Mouse (Mus musculus): ENCODE measurements around the gene Hcn3. TPM values are rescaled to one million over a fixed set of nuclear protein-coding genes. Genes with fewer than 3 reads are reported as not detected.

Hcn3 gene
- polyA plus RNA-seq, 1 experiment from 2014 or later, result 3.6 TPM

DNA sequence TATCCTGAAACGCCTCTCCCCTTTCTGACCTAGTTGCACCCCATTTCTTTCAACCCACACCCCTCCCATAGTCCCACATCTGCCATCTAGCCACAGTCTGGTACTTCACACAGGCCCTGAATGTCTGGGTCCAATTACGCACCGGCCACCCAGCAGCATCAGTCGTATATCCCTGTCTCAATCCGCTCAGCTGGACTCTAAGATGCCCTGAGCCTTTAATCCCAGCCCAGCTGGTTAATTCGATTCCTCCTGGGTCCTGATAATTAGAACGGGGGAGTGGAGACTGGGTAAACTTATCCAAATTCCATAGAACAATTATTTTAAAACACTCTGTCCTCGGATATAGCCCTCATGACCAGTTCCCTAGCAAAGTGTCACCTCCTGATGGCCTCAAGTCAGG, 14.4 kb downstream of the Hcn3 start:
- Histone ChIP-seq H3K36me3 (ENCODE audit: control insufficient read depth, insufficient read depth, low read length) (no peaks in the 10 kb centered on the region), H3K4me3 (ENCODE audit: low read depth, low read length) (no peak overlapping the region), H3K4me2 (replicated peaks; ENCODE audit: low read depth, low read length) (no peak overlapping the region), H3K9me3 (ENCODE audit: control insufficient read depth, low read length) (no peaks in the 10 kb centered on the region), H3K27ac (ENCODE audit: low read depth, low read length) (no peak overlapping the region), H3K9ac (ENCODE audit: low read depth, low read length) (no peak overlapping the region), H3K4me1 (replicated peaks; ENCODE audit: control insufficient read depth, insufficient read depth, low read length) (peaks cover 4% of the 10 kb centered on the region), H3K27me3 (ENCODE audit: control insufficient read depth, insufficient read depth, low read length) (no peaks in the 10 kb centered on the region; the same call in 1 of the 2 replicates)
- 66% methylated on average over 8 of the region's 8 CpGs for WGBS
- no peak for DNase-seq (ENCODE audit: low spot score)
- no peak for ATAC-seq (ENCODE audit: low FRiP score)

DNA sequence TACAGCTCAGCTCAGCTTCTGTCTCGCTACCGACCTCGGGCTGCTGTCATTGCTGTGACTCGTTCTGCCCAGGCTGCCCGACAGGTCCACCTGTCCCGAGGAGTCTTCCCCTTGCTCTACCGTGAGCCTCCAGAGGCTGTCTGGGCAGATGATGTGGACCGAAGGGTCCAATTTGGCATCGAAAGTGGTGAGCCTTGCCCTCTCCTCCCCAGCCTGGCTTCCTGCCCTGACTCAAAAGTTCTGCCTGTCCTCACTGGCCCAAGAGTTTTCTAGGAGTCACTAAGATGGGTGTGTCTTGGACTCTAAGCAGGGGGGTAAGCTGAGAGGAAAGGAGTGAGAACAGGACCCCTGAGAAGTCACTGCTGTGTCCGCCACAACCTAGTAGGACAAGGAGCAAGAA, 15.2 kb downstream of the Hcn3 start:
- Histone ChIP-seq H3K27me3 (ENCODE audit: control insufficient read depth, insufficient read depth, low read length) (no peaks in the 10 kb centered on the region; the same call in 1 of the 2 replicates), H3K4me1 (replicated peaks; ENCODE audit: control insufficient read depth, insufficient read depth, low read length) (peaks cover 4% of the 10 kb centered on the region), H3K4me2 (replicated peaks; ENCODE audit: low read depth, low read length) (no peak overlapping the region), H3K9me3 (ENCODE audit: control insufficient read depth, low read length) (no peaks in the 10 kb centered on the region), H3K36me3 (ENCODE audit: control insufficient read depth, insufficient read depth, low read length) (no peaks in the 10 kb centered on the region), H3K4me3 (ENCODE audit: low read depth, low read length) (no peak overlapping the region), H3K9ac (ENCODE audit: low read depth, low read length) (no peak overlapping the region), H3K27ac (ENCODE audit: low read depth, low read length) (no peak overlapping the region)
- DNase-seq (ENCODE audit: low spot score) (no peak), ATAC-seq (ENCODE audit: low FRiP score) (no peak)
- 86% methylated on average over 10 of the region's 10 CpGs for WGBS

DNA sequence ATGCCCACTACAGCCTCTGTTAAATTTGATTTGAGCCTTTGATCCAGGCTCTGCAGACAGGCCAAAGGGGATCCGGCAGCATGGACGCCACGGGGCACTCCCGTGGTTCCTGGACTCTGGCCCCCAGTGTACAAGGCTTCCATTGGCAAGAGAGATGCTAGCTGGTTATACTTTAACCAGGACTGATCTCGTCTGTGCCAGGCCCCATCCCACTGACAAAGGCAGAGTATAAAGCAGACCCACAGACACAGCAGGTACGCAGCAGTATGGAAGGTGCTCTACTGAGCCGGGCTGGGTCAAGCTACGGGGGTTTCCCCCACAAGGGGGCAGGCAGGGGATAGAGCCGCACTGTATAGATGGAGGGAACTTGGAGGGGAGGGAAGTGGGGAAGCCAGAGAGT, 23.6 kb downstream of the Hcn3 start:
- H3K4me1 ChIP-seq (replicated peaks; ENCODE audit: control insufficient read depth, insufficient read depth, low read length), result no peaks in the 10 kb centered on the region
- no peaks in the 10 kb centered on the region for H3K36me3 ChIP-seq (ENCODE audit: control insufficient read depth, insufficient read depth, low read length)
- no peak overlapping the region for H3K4me3 ChIP-seq (ENCODE audit: low read depth, low read length)
- no peak for DNase-seq (ENCODE audit: low spot score)
- no peaks in the 10 kb centered on the region for H3K9me3 ChIP-seq (ENCODE audit: control insufficient read depth, low read length)
- no peak overlapping the region for H3K4me2 ChIP-seq (replicated peaks; ENCODE audit: low read depth, low read length)
- no peak overlapping the region for H3K9ac ChIP-seq (ENCODE audit: low read depth, low read length)
- H3K27ac ChIP-seq (ENCODE audit: low read depth, low read length), result no peak overlapping the region
- ATAC-seq (ENCODE audit: low FRiP score), result no peak
- no peaks in the 10 kb centered on the region; the same call in 1 of the 2 replicates for H3K27me3 ChIP-seq (ENCODE audit: control insufficient read depth, insufficient read depth, low read length)
- 32% methylated on average over 9 of the region's 9 CpGs for WGBS

DNA sequence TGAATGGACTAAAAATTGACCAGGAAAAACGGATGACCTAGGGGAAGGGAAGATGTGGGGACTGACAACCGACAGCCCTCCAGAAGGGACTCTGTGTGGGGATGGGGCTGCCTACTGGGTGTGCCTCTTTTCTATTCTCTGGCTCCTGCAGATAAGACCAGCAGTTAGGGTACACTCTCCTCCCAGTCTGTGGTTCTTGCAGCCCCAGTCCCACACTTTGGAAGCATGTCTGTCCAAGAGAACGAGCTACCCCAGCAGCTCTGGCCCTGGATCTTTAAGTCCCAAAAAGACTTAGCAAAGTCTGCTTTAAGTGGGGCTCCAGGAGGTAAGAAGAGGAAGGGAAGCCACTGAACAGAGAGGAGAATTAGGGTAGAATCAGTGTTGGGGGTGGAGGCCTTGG, 24.0 kb downstream of the Hcn3 start, which contains the start of gene Pklr:
TSS of gene Pklr (plus strand) at position 185 of the 400 bp plus-strand sequence.
- no peak for DNase-seq (ENCODE audit: low spot score)
- no peak within 1 kb of the TSS for H3K4me3 ChIP-seq (ENCODE audit: low read depth, low read length)
- H3K9me3 ChIP-seq (ENCODE audit: control insufficient read depth, low read length), result no peaks in the 10 kb centered on the region
- H3K27me3 ChIP-seq (ENCODE audit: control insufficient read depth, insufficient read depth, low read length), result no peaks in the 10 kb centered on the region
- no peaks in the 10 kb centered on the region for H3K4me1 ChIP-seq (replicated peaks; ENCODE audit: control insufficient read depth, insufficient read depth, low read length)
- no peak within 1 kb of the TSS for H3K9ac ChIP-seq (ENCODE audit: low read depth, low read length)
- ATAC-seq (ENCODE audit: low FRiP score), result no peak
- H3K27ac ChIP-seq (ENCODE audit: low read depth, low read length), result no peak within 1 kb of the TSS
- 67% methylated on average over 3 of the region's 3 CpGs for WGBS
- no peaks in the 10 kb centered on the region for H3K36me3 ChIP-seq (ENCODE audit: control insufficient read depth, insufficient read depth, low read length)
- H3K4me2 ChIP-seq (replicated peaks; ENCODE audit: low read depth, low read length), result no peak within 1 kb of the TSS

DNA sequence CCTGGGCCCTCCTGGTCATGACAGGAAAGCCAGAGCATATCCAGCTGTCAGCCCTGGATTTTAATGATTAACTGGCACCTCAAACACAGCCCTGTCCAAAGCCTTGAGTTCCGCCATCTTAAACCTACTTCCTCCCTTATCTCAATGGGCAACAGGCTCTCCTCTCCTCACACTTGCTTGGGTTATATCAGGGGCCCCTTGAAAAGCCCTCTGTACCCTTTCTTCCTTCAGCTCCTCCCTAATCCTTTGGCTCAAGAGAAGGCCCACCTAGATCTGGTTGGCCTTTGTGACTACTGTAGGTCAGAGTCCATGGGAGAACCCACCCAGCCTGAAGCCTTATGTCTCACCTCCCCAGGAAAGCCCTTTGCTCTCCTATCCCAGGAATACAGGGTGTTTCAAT, 26.2 kb downstream of the Hcn3 start:
- WGBS, result 90% methylated on average over 1 of the region's 1 CpGs
- Histone ChIP-seq H3K9me3 (ENCODE audit: control insufficient read depth, low read length) (no peaks in the 10 kb centered on the region), H3K4me2 (replicated peaks; ENCODE audit: low read depth, low read length) (no peak overlapping the region), H3K27ac (ENCODE audit: low read depth, low read length) (no peak overlapping the region), H3K27me3 (ENCODE audit: control insufficient read depth, insufficient read depth, low read length) (no peaks in the 10 kb centered on the region), H3K4me3 (ENCODE audit: low read depth, low read length) (no peak overlapping the region), H3K9ac (ENCODE audit: low read depth, low read length) (no peak overlapping the region), H3K4me1 (replicated peaks; ENCODE audit: control insufficient read depth, insufficient read depth, low read length) (no peaks in the 10 kb centered on the region), H3K36me3 (ENCODE audit: control insufficient read depth, insufficient read depth, low read length) (no peaks in the 10 kb centered on the region)
- ATAC-seq (ENCODE audit: low FRiP score), result no peak
- DNase-seq (ENCODE audit: low spot score), result no peak

DNA sequence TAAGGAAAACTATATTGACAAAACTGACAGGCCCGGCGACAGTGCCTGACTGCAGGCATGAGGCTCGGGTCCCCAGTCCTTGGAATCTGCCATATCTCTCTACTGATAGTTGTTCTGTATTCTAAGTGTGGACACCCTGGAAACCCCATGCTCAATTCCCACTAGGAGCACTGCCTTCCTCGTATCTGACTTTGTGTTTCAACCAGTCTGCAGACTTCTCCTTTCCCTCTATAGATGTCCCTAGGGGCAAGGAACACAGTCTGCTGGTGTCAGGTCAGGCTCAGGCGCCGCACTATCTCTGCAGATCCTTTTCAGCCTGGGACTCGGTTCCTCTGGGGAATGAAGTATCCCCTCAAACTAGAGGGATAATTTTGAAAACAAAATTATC, 26.9 kb downstream of the Hcn3 start:
- ATAC-seq (ENCODE audit: low FRiP score), result no peak

DNA sequence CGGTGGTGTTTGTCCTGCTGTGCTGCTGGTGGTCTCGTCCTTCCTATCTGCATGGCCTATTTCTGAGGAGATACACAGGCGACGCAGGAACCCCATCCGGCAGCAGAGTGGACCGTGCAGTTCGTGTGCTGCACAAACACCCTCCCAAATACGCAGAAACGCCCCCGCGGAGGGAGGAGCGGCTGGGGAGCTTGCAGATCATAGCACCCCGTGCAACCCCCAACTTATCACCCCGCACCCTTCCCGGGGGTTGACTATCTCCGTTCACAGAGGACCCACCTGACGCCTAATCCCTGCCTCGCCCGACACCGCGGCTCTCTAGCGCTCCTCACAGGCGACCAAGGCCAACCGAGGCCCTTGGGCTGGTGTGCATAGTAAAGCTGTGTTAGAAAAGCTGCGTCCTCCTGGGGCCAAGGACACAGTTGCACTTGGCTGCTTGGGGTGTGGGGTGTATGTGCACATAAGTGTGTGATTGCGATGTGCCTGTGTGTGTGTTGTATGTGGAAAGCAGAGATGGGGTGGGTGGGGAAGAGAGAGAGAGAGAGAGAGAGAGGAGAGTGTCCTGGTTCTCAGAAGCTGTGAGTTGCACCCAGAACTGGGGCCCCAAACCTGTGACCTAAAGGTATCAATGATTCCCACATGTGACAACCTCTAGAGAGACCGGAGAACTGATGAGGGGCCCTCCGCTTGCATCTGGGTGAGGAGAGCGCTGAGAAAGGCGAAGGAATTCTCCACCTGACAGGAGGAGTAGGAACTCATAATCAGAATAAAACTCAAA, 27.5 kb downstream of the Hcn3 start:
- WGBS, result 15% methylated on average over 29 of the region's 30 CpGs
- DNase-seq (ENCODE audit: low spot score), result peak; percentile 49

More for the DNA sequence above, 26.9 kb downstream of the Hcn3 start:
- Histone ChIP-seq H3K9me3 (ENCODE audit: control insufficient read depth, low read length) (no peaks in the 10 kb centered on the region), H3K9ac (ENCODE audit: low read depth, low read length) (no peak overlapping the region), H3K4me1 (replicated peaks; ENCODE audit: control insufficient read depth, insufficient read depth, low read length) (no peaks in the 10 kb centered on the region), H3K4me2 (replicated peaks; ENCODE audit: low read depth, low read length) (no peak overlapping the region), H3K4me3 (ENCODE audit: low read depth, low read length) (no peak overlapping the region), H3K27me3 (ENCODE audit: control insufficient read depth, insufficient read depth, low read length) (no peaks in the 10 kb centered on the region), H3K36me3 (ENCODE audit: control insufficient read depth, insufficient read depth, low read length) (no peaks in the 10 kb centered on the region), H3K27ac (ENCODE audit: low read depth, low read length) (no peak overlapping the region)
- no peak for DNase-seq (ENCODE audit: low spot score)
- WGBS, result 80% methylated on average over 7 of the region's 7 CpGs

DNA sequence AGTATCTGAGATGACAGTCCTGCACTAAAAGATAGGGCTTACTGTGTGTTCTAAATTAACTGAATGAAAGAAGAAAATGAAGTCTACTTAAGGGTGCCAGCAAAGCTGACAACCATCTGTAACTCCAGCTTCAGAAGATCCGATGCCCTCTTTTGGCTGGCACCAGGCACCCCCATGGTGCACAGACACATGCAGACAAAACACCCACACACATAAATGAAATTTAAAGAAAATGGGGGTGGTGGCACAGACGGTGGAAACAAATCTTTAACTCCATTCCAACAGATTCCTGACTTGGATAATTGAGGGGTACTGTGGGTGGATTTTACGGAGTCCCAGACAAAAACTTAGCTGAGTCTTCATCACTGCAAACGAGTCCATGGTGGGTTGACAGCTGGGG, 28.2 kb downstream of the Hcn3 start:
- no peak overlapping the region for H3K4me2 ChIP-seq (replicated peaks; ENCODE audit: low read depth, low read length)
- no peaks in the 10 kb centered on the region for H3K27me3 ChIP-seq (ENCODE audit: control insufficient read depth, insufficient read depth, low read length)
- ATAC-seq (ENCODE audit: low FRiP score), result no peak
- no peak overlapping the region; the same call in 1 of the 2 replicates for H3K4me3 ChIP-seq (ENCODE audit: low read depth, low read length)
- DNase-seq (ENCODE audit: low spot score), result no peak
- no peaks in the 10 kb centered on the region for H3K36me3 ChIP-seq (ENCODE audit: control insufficient read depth, insufficient read depth, low read length)
- H3K9me3 ChIP-seq (ENCODE audit: control insufficient read depth, low read length), result no peaks in the 10 kb centered on the region
- H3K4me1 ChIP-seq (replicated peaks; ENCODE audit: control insufficient read depth, insufficient read depth, low read length), result no peaks in the 10 kb centered on the region
- H3K27ac ChIP-seq (ENCODE audit: low read depth, low read length), result no peak overlapping the region
- 54% methylated on average over 4 of the region's 4 CpGs for WGBS
- no peak overlapping the region for H3K9ac ChIP-seq (ENCODE audit: low read depth, low read length)

More for the DNA sequence above, 27.5 kb downstream of the Hcn3 start:
- H3K27me3 ChIP-seq (ENCODE audit: control insufficient read depth, insufficient read depth, low read length), result no peaks in the 10 kb centered on the region
- no peak overlapping the region for H3K27ac ChIP-seq (ENCODE audit: low read depth, low read length)
- no peaks in the 10 kb centered on the region for H3K4me1 ChIP-seq (replicated peaks; ENCODE audit: control insufficient read depth, insufficient read depth, low read length)
- H3K9ac ChIP-seq (ENCODE audit: low read depth, low read length), result peak overlapping the region; percentile 46
- peak overlapping the region; percentile 23 for H3K4me3 ChIP-seq (ENCODE audit: low read depth, low read length)
- H3K36me3 ChIP-seq (ENCODE audit: control insufficient read depth, insufficient read depth, low read length), result no peaks in the 10 kb centered on the region
- no peaks in the 10 kb centered on the region for H3K9me3 ChIP-seq (ENCODE audit: control insufficient read depth, low read length)
- no peak; the same call in 1 of the 2 replicates for ATAC-seq (ENCODE audit: low FRiP score)
- peak overlapping the region; percentile 45 for H3K4me2 ChIP-seq (replicated peaks; ENCODE audit: low read depth, low read length)

DNA sequence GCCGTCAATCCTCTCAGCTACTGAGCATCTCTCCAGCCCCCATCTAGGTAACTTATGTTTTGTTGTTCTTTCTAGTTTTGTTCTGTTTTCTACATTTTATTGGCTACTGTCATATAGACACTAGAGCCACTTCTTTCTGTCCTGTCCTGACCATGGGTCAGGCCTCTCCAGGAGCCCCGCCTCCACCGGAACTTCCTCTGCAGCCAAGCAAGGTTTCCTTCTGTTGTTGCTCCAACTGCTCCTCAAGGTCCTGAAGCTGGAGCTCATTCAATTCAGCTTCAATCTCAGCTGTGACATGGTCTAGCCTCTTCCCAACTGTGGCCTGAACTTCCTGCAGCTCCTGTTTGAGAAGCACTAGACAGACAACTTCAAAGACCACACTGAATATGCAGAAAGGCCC, 30.1 kb downstream of the Hcn3 start:
- Histone ChIP-seq H3K9me3 (ENCODE audit: control insufficient read depth, low read length) (no peaks in the 10 kb centered on the region), H3K27ac (ENCODE audit: low read depth, low read length) (no peak overlapping the region)

More for the DNA sequence above, 30.1 kb downstream of the Hcn3 start:
- Histone ChIP-seq H3K4me1 (replicated peaks; ENCODE audit: control insufficient read depth, insufficient read depth, low read length) (no peaks in the 10 kb centered on the region), H3K27me3 (ENCODE audit: control insufficient read depth, insufficient read depth, low read length) (no peaks in the 10 kb centered on the region), H3K36me3 (ENCODE audit: control insufficient read depth, insufficient read depth, low read length) (no peaks in the 10 kb centered on the region), H3K9ac (ENCODE audit: low read depth, low read length) (no peak overlapping the region), H3K4me2 (replicated peaks; ENCODE audit: low read depth, low read length) (no peak overlapping the region), H3K4me3 (ENCODE audit: low read depth, low read length) (no peak overlapping the region)
- WGBS, result 97% methylated on average over 3 of the region's 3 CpGs
- DNase-seq (ENCODE audit: low spot score) (no peak), ATAC-seq (ENCODE audit: low FRiP score) (no peak)

All from hindbrain, embryonic 11.5 days (tissue).